Mouse (Mus musculus) intestine, embryonic 15.5 days (tissue): ENCODE data around the gene Rnf111. TPM values are rescaled to one million over a fixed set of nuclear protein-coding genes. Genes with fewer than 3 reads are reported as not detected.
"Not testable (repeated sequence)": the region's sequence is repeated elsewhere in the genome, so short reads cannot be mapped to it uniquely, and the experiment has no call there.

Experiments
- ATAC-seq: fragments of 200-750 bp; cut with Nextera tagmentation; 2 replicates; pipeline ENCODE4 v1.8.0; 2017; ENCODE audit warnings: moderate TSS enrichment, moderate library complexity
- H3K27ac ChIP-seq: fragments of 300-500 bp; sonication (generic); 2 replicates; pipeline ENCODE4 v1.5.1; 2015; ENCODE audit warnings: mild to moderate bottlenecking, inconsistent platforms
- H3K27me3 ChIP-seq: fragments of 300-500 bp; sonication (generic); replicated peaks from 2 replicates; pipeline ENCODE4 v1.6.1; 2015; ENCODE audit warnings: inconsistent platforms
- H3K36me3 ChIP-seq: fragments of 300-500 bp; sonication (generic); 2 replicates; pipeline ENCODE4 v1.6.1; 2015; ENCODE audit warnings: inconsistent platforms
- H3K4me1 ChIP-seq: fragments of 300-500 bp; sonication (generic); replicated peaks from 2 replicates; pipeline ENCODE4 v1.6.1; 2015; ENCODE audit warnings: inconsistent platforms
- H3K4me2 ChIP-seq: fragments of 300-500 bp; sonication (generic); replicated peaks from 2 replicates; pipeline ENCODE4 v1.6.1; 2015; ENCODE audit warnings: mild to moderate bottlenecking, inconsistent platforms
- H3K4me3 ChIP-seq: fragments of 300-500 bp; sonication (generic); replicated peaks from 2 replicates; pipeline ENCODE4 v1.5.1; 2015; ENCODE audit warnings: inconsistent platforms
- H3K9ac ChIP-seq: fragments of 300-500 bp; sonication (generic); 2 replicates; pipeline ENCODE4 v1.6.1; 2015; ENCODE audit warnings: inconsistent platforms
- H3K9me3 ChIP-seq: fragments of 300-500 bp; sonication (generic); 2 replicates; pipeline ENCODE4 v1.6.1; 2016; ENCODE audit warnings: inconsistent platforms
- WGBS: fragments of 180-500 bp; shearing (Covaris S2); methylation state at CpG from one replicate; pipeline ENCODE4 v1.1.7; 2015; 5-methylcytosine and 5-hydroxymethylcytosine counted together
- polyA plus RNA-seq: library from polyadenylated mRNA; unstranded; fragments of >200 nt; fragmentation: Nextera tagmentation; extraction: Ambion mirVana; gene quantifications from 2 replicates; pipeline ENCODE4 v1.2.1, GENCODE M21; 2015

The Rnf111 gene
- polyA plus RNA-seq, 1 experiment from 2014 or later: 24.2 TPM

GRCm38 (mm10) chr9:70487401-70487800, 16.1 kb downstream of the Rnf111 start:
- Histone ChIP-seq H3K9ac (no peak overlapping the region), H3K27ac (no peak overlapping the region), H3K9me3 (no peaks in the 10 kb centered on the region), H3K36me3 (0 out of 2 replicates have a peak, but pooled peaks cover 3% of the 10 kb centered on the region), H3K4me1 (no peaks in the 10 kb centered on the region), H3K4me2 (no peak overlapping the region), H3K27me3 (no peaks in the 10 kb centered on the region), H3K4me3 (no peak overlapping the region)
- no peak for ATAC-seq
- WGBS: 50% methylated on average over 2 of the region's 2 CpGs

- H3K9ac ChIP-seq: no peak overlapping the region
- no peak overlapping the region for H3K27ac ChIP-seq
- H3K4me3 ChIP-seq: no peak overlapping the region
- H3K36me3 ChIP-seq: 0 out of 2 replicates have a peak, but pooled peaks cover 1% of the 10 kb centered on the region
- H3K9me3 ChIP-seq: no peaks in the 10 kb centered on the region
- no peaks in the 10 kb centered on the region for H3K27me3 ChIP-seq
- ATAC-seq: no peak
- H3K4me1 ChIP-seq: no peaks in the 10 kb centered on the region
- 85% methylated on average over 1 of the region's 1 CpGs for WGBS
- no peak overlapping the region for H3K4me2 ChIP-seq
Measured at GRCm38 (mm10) chr9:70485840-70486239, 17.7 kb downstream of the Rnf111 start.

GRCm38 (mm10) chr9:70483495-70483894, 20.0 kb downstream of the Rnf111 start:
- no peaks in the 10 kb centered on the region for H3K9me3 ChIP-seq
- H3K27me3 ChIP-seq: no peaks in the 10 kb centered on the region
- no peak overlapping the region for H3K9ac ChIP-seq
- H3K4me1 ChIP-seq: no peaks in the 10 kb centered on the region
- H3K4me2 ChIP-seq: no peak overlapping the region
- no peaks in the 10 kb centered on the region for H3K36me3 ChIP-seq
- WGBS: 92% methylated on average over 5 of the region's 5 CpGs
- H3K27ac ChIP-seq: no peak overlapping the region
- ATAC-seq: no peak
- H3K4me3 ChIP-seq: no peak overlapping the region

- no peaks in the 10 kb centered on the region for H3K27me3 ChIP-seq
- no peaks in the 10 kb centered on the region for H3K9me3 ChIP-seq
- H3K4me3 ChIP-seq: no peak overlapping the region
- ATAC-seq: no peak
- no peak overlapping the region for H3K4me2 ChIP-seq
- no peaks in the 10 kb centered on the region for H3K4me1 ChIP-seq
- H3K36me3 ChIP-seq: no peaks in the 10 kb centered on the region
- H3K27ac ChIP-seq: no peak overlapping the region
- no peak overlapping the region for H3K9ac ChIP-seq
Measured at GRCm38 (mm10) chr9:70481872-70482271, 21.7 kb downstream of the Rnf111 start.

GRCm38 (mm10) chr9:70477229-70477628, 26.3 kb downstream of the Rnf111 start:
- Histone ChIP-seq H3K4me1 (peaks cover 3% of the 10 kb centered on the region; the same call in 1 of the 2 replicates), H3K27me3 (no peaks in the 10 kb centered on the region), H3K9ac (no peak overlapping the region), H3K36me3 (peaks cover 4% of the 10 kb centered on the region), H3K4me2 (no peak overlapping the region), H3K27ac (no peak overlapping the region), H3K4me3 (no peak overlapping the region), H3K9me3 (no peaks in the 10 kb centered on the region)
- WGBS: 86% methylated on average over 3 of the region's 3 CpGs
- ATAC-seq: no peak

- Histone ChIP-seq H3K27me3 (no peaks in the 10 kb centered on the region), H3K36me3 (peaks cover 4% of the 10 kb centered on the region), H3K4me1 (peaks cover 3% of the 10 kb centered on the region; the same call in 1 of the 2 replicates), H3K27ac (no peak overlapping the region), H3K4me2 (no peak overlapping the region), H3K4me3 (no peak overlapping the region), H3K9me3 (no peaks in the 10 kb centered on the region), H3K9ac (no peak overlapping the region)
- no peak for ATAC-seq
- 97% methylated on average over 9 of the region's 9 CpGs for WGBS
Measured at GRCm38 (mm10) chr9:70475777-70476270, 27.7 kb downstream of the Rnf111 start.

- 65% methylated on average over 1 of the region's 1 CpGs for WGBS
- no peak overlapping the region for H3K4me2 ChIP-seq
- H3K36me3 ChIP-seq: peaks cover 4% of the 10 kb centered on the region
- no peaks in the 10 kb centered on the region for H3K27me3 ChIP-seq
- H3K9me3 ChIP-seq: no peaks in the 10 kb centered on the region
- H3K4me1 ChIP-seq: peaks cover 3% of the 10 kb centered on the region; the same call in 1 of the 2 replicates
- ATAC-seq: no peak
- H3K27ac ChIP-seq: no peak overlapping the region
- no peak overlapping the region for H3K4me3 ChIP-seq
- H3K9ac ChIP-seq: no peak overlapping the region
Measured at GRCm38 (mm10) chr9:70473400-70473799, 30.1 kb downstream of the Rnf111 start.

- H3K4me3 ChIP-seq, H3K36me3 ChIP-seq, H3K4me1 ChIP-seq, H3K4me2 ChIP-seq, H3K9ac ChIP-seq, H3K27ac ChIP-seq, H3K27me3 ChIP-seq, H3K9me3 ChIP-seq, ATAC-seq: not testable (repeated sequence)
- WGBS: 95% methylated on average over 13 of the region's 13 CpGs
Measured at GRCm38 (mm10) chr9:70463091-70463490, 40.4 kb downstream of the Rnf111 start.

- Histone ChIP-seq H3K4me1 (no peaks in the 10 kb centered on the region), H3K4me2 (no peak overlapping the region), H3K27ac (no peak overlapping the region), H3K27me3 (no peaks in the 10 kb centered on the region), H3K4me3 (no peak overlapping the region), H3K9ac (no peak overlapping the region), H3K9me3 (no peaks in the 10 kb centered on the region), H3K36me3 (peaks cover 13% of the 10 kb centered on the region)
- ATAC-seq: no peak
- 88% methylated on average over 2 of the region's 2 CpGs for WGBS
Measured at GRCm38 (mm10) chr9:70452371-70452770, 51.2 kb downstream of the Rnf111 start.

GRCm38 (mm10) chr9:70449072-70449471, 54.5 kb downstream of the Rnf111 start:
- H3K27me3 ChIP-seq: no peaks in the 10 kb centered on the region
- H3K36me3 ChIP-seq: peaks cover 11% of the 10 kb centered on the region

GRCm38 (mm10) chr9:70439959-70440358, 63.6 kb downstream of the Rnf111 start:
- H3K27ac ChIP-seq: no peak overlapping the region
- no peak for ATAC-seq
- no peaks in the 10 kb centered on the region for H3K27me3 ChIP-seq
- no peaks in the 10 kb centered on the region for H3K9me3 ChIP-seq
- H3K9ac ChIP-seq: no peak overlapping the region
- H3K4me3 ChIP-seq: no peak overlapping the region
- no peaks in the 10 kb centered on the region for H3K4me1 ChIP-seq
- no peak overlapping the region for H3K4me2 ChIP-seq
- peaks cover 11% of the 10 kb centered on the region for H3K36me3 ChIP-seq
- 91% methylated on average over 4 of the region's 4 CpGs for WGBS

More at GRCm38 (mm10) chr9:70449072-70449471, 54.5 kb downstream of the Rnf111 start:
- Histone ChIP-seq H3K4me3 (no peak overlapping the region), H3K9me3 (no peaks in the 10 kb centered on the region), H3K4me1 (no peaks in the 10 kb centered on the region), H3K27ac (no peak overlapping the region), H3K4me2 (no peak overlapping the region), H3K9ac (no peak overlapping the region)
- ATAC-seq: no peak
- 86% methylated on average over 5 of the region's 5 CpGs for WGBS

- 96% methylated on average over 2 of the region's 2 CpGs for WGBS
- Histone ChIP-seq H3K36me3 (peaks cover 13% of the 10 kb centered on the region), H3K9me3 (no peaks in the 10 kb centered on the region), H3K27ac (no peak overlapping the region), H3K27me3 (no peaks in the 10 kb centered on the region), H3K9ac (no peak overlapping the region), H3K4me1 (0 out of 2 replicates have a peak, but pooled peaks cover 4% of the 10 kb centered on the region), H3K4me3 (no peak overlapping the region), H3K4me2 (no peak overlapping the region)
- ATAC-seq: no peak
Measured at GRCm38 (mm10) chr9:70422661-70423060, 80.9 kb downstream of the Rnf111 start.
